Mouse (Mus musculus) hindbrain, embryonic 12.5 days (tissue): ENCODE results near the gene Jazf1. TPM values are rescaled to one million over a fixed set of nuclear protein-coding genes. Genes with fewer than 3 reads are reported as not detected.

Experiments
- ATAC-seq: fragments of 200-750 bp; cut with Nextera tagmentation; 2 replicates; pipeline ENCODE4 v1.8.0; 2017; ENCODE audit warnings: moderate TSS enrichment; ENCODE audit not compliant: low FRiP score
- H3K27ac ChIP-seq: fragments of 300-500 bp; sonication (generic); 2 replicates; pipeline ENCODE4 v1.5.1; 2016; ENCODE audit warnings: mild to moderate bottlenecking
- H3K27me3 ChIP-seq: fragments of 300-500 bp; sonication (generic); 2 replicates; pipeline ENCODE4 v1.6.1; 2016; ENCODE audit warnings: mild to moderate bottlenecking
- H3K36me3 ChIP-seq: fragments of 300-500 bp; sonication (generic); 2 replicates; pipeline ENCODE4 v1.6.1; 2016; ENCODE audit warnings: mild to moderate bottlenecking
- H3K4me1 ChIP-seq: fragments of 300-500 bp; sonication (generic); 2 replicates; pipeline ENCODE4 v1.6.1; 2016
- H3K4me2 ChIP-seq: fragments of 300-500 bp; sonication (generic); replicated peaks from 2 replicates; pipeline ENCODE4 v1.6.1; 2016; ENCODE audit warnings: mild to moderate bottlenecking
- H3K4me3 ChIP-seq: fragments of 300-500 bp; sonication (generic); 2 replicates; pipeline ENCODE4 v1.5.1; 2016; ENCODE audit warnings: mild to moderate bottlenecking
- H3K9ac ChIP-seq: fragments of 300-500 bp; sonication (generic); 2 replicates; pipeline ENCODE4 v1.6.1; 2016; ENCODE audit warnings: mild to moderate bottlenecking, moderate library complexity
- H3K9me3 ChIP-seq: fragments of 300-500 bp; sonication (generic); replicated peaks from 2 replicates; pipeline ENCODE4 v1.6.1; 2016; ENCODE audit warnings: mild to moderate bottlenecking
- WGBS: fragments of 180-500 bp; shearing (Covaris S2); methylation state at CpG from one replicate; pipeline ENCODE4 v1.1.7; 2016; 5-methylcytosine and 5-hydroxymethylcytosine counted together
- polyA plus RNA-seq: library from polyadenylated mRNA; unstranded; fragments of >200 nt; fragmentation: Nextera tagmentation; extraction: Ambion mirVana; gene quantifications from 2 replicates; pipeline ENCODE4 v1.2.1, GENCODE M21; 2016

The Jazf1 gene
- polyA plus RNA-seq, 1 experiment from 2014 or later = 15.8 TPM

GRCm38 (mm10) chr6:53045501-53045900 lies 22.9 kb downstream of the Jazf1 start:
- Histone ChIP-seq H3K4me1 (no peaks in the 10 kb centered on the region), H3K9ac (no peak overlapping the region), H3K9me3 (no peaks in the 10 kb centered on the region), H3K4me3 (no peak overlapping the region), H3K4me2 (no peak overlapping the region), H3K27ac (no peak overlapping the region), H3K27me3 (no peaks in the 10 kb centered on the region), H3K36me3 (no peaks in the 10 kb centered on the region)
- 93% methylated on average over 2 of the region's 2 CpGs for WGBS
- ATAC-seq = no peak

DNA sequence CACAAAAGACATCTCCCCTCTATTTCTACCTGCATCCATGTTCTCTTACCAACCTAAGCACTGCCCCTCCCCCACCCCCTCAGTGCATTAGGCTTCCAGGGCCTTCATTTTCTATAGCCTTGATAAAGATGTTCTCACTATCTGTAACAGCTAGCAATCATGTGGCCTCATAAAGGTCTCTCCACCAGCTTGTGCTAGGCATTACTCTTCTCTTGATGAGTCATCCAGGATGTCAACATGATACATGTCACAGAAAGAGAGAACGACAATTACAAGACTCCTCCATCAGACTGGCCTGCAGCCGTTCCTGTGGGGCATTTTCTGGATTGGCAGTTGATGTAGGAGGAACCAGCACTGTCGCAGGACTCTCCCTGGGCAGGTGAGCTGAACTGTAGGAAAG lies 30.3 kb downstream of the Jazf1 start:
- no peak overlapping the region for H3K4me2 ChIP-seq
- no peaks in the 10 kb centered on the region for H3K36me3 ChIP-seq
- WGBS = 76% methylated on average over 3 of the region's 3 CpGs
- H3K27me3 ChIP-seq = no peaks in the 10 kb centered on the region
- H3K9me3 ChIP-seq = no peaks in the 10 kb centered on the region
- no peaks in the 10 kb centered on the region for H3K4me1 ChIP-seq
- H3K4me3 ChIP-seq = no peak overlapping the region
- no peak overlapping the region for H3K9ac ChIP-seq
- no peak for ATAC-seq
- no peak overlapping the region for H3K27ac ChIP-seq

DNA sequence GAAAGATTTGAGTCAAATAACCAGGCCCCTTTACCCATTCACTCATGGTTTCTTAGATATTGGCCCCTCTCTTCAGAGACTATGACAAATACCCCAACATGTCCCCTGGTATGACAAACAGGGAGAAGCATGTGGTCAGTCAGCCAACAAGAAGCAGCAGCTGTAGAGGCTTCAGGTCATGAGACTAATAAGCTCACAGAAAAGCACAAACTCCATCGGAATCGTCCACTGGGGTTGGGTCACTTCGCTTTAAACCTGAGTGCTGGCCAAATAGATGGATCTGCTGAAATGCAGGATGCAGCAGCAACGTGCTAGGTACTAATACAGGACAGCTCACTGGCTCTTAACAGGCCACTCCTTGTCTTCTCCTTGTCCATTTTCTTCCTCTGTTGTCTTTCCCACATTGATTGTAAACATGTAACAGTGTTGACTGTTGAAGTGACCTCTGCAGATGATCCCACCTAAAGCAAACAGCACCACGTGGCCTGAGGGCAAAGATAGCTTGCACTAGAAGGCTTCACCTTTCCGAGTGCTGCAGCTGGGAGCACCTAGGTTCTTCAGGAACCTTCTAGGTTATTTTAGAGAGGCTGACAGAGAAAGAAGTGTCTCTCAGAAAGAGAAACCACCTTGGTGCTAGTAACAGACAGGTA lies 33.9 kb downstream of the Jazf1 start:
- Histone ChIP-seq H3K36me3 (no peaks in the 10 kb centered on the region), H3K9ac (no peak overlapping the region), H3K4me1 (peaks cover 3% of the 10 kb centered on the region; the same call in 1 of the 2 replicates), H3K4me3 (no peak overlapping the region), H3K27ac (no peak overlapping the region), H3K9me3 (no peaks in the 10 kb centered on the region), H3K27me3 (no peaks in the 10 kb centered on the region), H3K4me2 (no peak overlapping the region)
- 81% methylated on average over 6 of the region's 6 CpGs for WGBS
- no peak for ATAC-seq

GRCm38 (mm10) chr6:53032730-53033484 lies 35.5 kb downstream of the Jazf1 start:
- H3K4me1 ChIP-seq = peaks cover 3% of the 10 kb centered on the region; the same call in 1 of the 2 replicates
- H3K36me3 ChIP-seq = no peaks in the 10 kb centered on the region
- WGBS = 68% methylated on average over 4 of the region's 4 CpGs
- no peaks in the 10 kb centered on the region for H3K9me3 ChIP-seq
- ATAC-seq = no peak
- H3K27me3 ChIP-seq = no peaks in the 10 kb centered on the region
- H3K9ac ChIP-seq = no peak overlapping the region
- no peak overlapping the region for H3K4me2 ChIP-seq
- H3K4me3 ChIP-seq = no peak overlapping the region
- no peak overlapping the region for H3K27ac ChIP-seq

DNA sequence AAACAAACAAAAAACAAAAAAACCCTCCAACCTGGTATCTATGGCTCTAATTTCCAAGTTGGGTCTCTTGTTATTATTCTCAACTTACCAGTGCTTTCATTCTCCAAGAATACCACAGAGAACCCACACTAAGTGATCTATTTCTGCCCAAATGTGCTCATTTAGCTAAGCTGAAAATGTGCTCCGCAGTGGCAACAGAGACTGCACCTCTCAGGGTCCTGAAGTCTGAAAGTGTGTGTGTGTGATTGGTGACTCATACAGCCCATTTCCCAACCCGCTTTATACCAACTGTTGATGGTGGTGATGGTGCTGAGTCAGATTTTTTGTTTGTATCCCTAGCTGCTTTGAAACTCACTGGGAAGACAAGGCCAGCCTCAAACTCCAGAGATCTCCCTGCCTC lies 46.4 kb downstream of the Jazf1 start:
- Histone ChIP-seq H3K4me1 (no peaks in the 10 kb centered on the region), H3K4me2 (no peak overlapping the region), H3K27me3 (no peaks in the 10 kb centered on the region), H3K4me3 (no peak overlapping the region), H3K9ac (no peak overlapping the region), H3K9me3 (no peaks in the 10 kb centered on the region), H3K27ac (no peak overlapping the region), H3K36me3 (no peaks in the 10 kb centered on the region)
- ATAC-seq = no peak
- 91% methylated on average over 2 of the region's 2 CpGs for WGBS

DNA sequence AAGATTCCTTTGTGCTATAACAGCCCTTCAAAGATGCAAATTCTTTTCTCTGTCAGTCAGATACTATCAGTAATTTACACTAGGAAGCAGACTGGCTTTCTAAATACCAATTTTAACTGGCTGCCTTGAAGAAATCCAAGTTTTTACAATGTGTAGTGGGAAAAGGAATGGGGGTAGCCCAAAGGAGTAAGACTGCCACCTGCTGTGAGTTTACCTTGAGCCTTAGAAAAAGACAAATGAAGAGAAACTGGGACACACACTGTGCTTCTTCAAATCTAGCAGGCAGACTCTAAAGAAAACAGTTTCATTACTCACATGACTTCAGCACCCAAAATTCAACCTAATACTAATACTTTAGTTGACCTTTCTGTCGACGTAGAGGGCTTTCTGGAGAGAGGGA lies 47.4 kb downstream of the Jazf1 start:
- Histone ChIP-seq H3K9ac (no peak overlapping the region), H3K4me2 (no peak overlapping the region), H3K9me3 (no peaks in the 10 kb centered on the region), H3K27me3 (no peaks in the 10 kb centered on the region), H3K4me1 (no peaks in the 10 kb centered on the region), H3K27ac (no peak overlapping the region), H3K36me3 (no peaks in the 10 kb centered on the region), H3K4me3 (no peak overlapping the region)
- no peak for ATAC-seq
- WGBS = 48% methylated on average over 2 of the region's 2 CpGs

DNA sequence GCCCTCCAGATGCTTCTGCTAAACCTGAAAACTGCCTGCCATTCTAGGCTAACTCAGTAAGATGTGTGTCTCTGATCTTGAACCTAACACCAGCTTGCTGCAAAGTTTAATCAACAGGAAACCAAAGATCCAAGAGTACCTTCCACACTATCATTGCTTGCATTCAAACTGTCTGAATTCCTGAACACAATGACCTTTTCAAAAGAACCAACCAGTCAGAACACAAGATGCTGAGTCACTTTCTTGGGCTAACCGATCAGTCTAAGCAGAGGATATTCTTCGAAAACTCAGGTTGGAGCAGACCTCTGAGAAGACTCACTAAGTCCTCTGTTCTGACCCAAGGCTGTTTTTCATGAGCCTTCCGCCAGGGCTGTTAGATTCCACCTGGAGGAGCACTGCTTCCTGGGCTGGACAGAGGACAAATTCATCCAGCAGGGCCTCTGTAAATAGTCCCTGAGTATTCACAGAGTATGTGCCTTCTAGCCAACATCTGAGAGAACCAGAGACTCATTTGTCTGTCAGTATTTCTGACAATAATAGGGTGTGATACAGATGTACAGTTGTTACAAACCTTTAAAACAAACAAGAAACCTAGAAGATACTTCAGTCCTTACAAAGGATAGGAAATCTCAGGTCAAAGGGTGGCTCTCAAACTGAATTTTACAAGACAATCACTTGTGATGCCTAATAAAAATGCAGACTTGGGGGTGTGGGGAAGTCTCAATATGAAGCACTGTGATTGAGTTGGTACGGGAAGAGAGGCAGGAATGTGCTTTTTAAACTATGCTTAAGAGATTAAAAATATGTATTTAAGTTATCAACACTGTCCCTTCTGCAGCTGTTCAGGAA lies 50.9 kb downstream of the Jazf1 start:
- H3K4me2 ChIP-seq = no peak overlapping the region
- no peaks in the 10 kb centered on the region for H3K4me1 ChIP-seq
- 56% methylated on average over 4 of the region's 4 CpGs for WGBS
- H3K4me3 ChIP-seq = no peak overlapping the region
- no peaks in the 10 kb centered on the region for H3K9me3 ChIP-seq
- no peak overlapping the region for H3K27ac ChIP-seq
- no peaks in the 10 kb centered on the region for H3K27me3 ChIP-seq
- no peak for ATAC-seq
- H3K36me3 ChIP-seq = no peaks in the 10 kb centered on the region
- H3K9ac ChIP-seq = no peak overlapping the region

GRCm38 (mm10) chr6:53014460-53015455 lies 53.7 kb downstream of the Jazf1 start:
- H3K4me3 ChIP-seq = no peak overlapping the region
- no peak overlapping the region for H3K9ac ChIP-seq
- H3K4me1 ChIP-seq = no peaks in the 10 kb centered on the region
- ATAC-seq = no peak
- H3K36me3 ChIP-seq = no peaks in the 10 kb centered on the region
- no peak overlapping the region for H3K4me2 ChIP-seq
- no peaks in the 10 kb centered on the region for H3K27me3 ChIP-seq
- no peaks in the 10 kb centered on the region for H3K9me3 ChIP-seq
- H3K27ac ChIP-seq = no peak overlapping the region
- 70% methylated on average over 9 of the region's 9 CpGs for WGBS

- H3K9me3 ChIP-seq = no peaks in the 10 kb centered on the region
- H3K4me1 ChIP-seq = no peaks in the 10 kb centered on the region
- H3K9ac ChIP-seq = no peak overlapping the region
- WGBS = 89% methylated on average over 2 of the region's 2 CpGs
- H3K36me3 ChIP-seq = no peaks in the 10 kb centered on the region
- no peak overlapping the region for H3K4me2 ChIP-seq
- no peak overlapping the region for H3K4me3 ChIP-seq
- H3K27me3 ChIP-seq = no peaks in the 10 kb centered on the region
- ATAC-seq = no peak
- H3K27ac ChIP-seq = no peak overlapping the region
Measured at GRCm38 (mm10) chr6:53010286-53010685, 58.1 kb downstream of the Jazf1 start.

GRCm38 (mm10) chr6:53006032-53006431 lies 62.4 kb downstream of the Jazf1 start:
- H3K9ac ChIP-seq = no peak overlapping the region
- H3K4me2 ChIP-seq = no peak overlapping the region
- no peaks in the 10 kb centered on the region for H3K27me3 ChIP-seq
- 68% methylated on average over 3 of the region's 3 CpGs for WGBS
- no peaks in the 10 kb centered on the region for H3K9me3 ChIP-seq
- ATAC-seq = no peak
- no peaks in the 10 kb centered on the region for H3K4me1 ChIP-seq
- no peak overlapping the region for H3K27ac ChIP-seq
- H3K36me3 ChIP-seq = no peaks in the 10 kb centered on the region
- no peak overlapping the region for H3K4me3 ChIP-seq

DNA sequence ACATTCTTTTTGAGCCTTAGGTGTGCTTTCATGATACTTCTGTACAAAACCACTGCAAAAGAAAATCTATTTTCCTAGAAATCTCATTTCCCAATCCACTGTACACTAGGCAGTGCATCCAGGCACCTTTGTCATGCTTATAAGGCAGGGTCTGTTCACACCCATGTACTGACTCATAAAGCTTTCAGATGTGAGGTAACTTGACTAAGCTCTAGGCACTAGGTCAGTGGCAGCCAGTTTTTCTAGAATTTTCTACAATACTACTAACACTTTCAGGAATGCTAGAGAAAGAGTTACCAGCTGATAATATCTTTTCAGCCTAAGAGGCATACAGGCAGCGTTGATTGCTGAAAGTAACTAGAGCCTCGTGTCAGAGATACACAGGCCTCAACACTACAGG lies 62.9 kb downstream of the Jazf1 start:
- Histone ChIP-seq H3K9me3 (no peaks in the 10 kb centered on the region), H3K36me3 (no peaks in the 10 kb centered on the region), H3K27me3 (no peaks in the 10 kb centered on the region), H3K4me3 (no peak overlapping the region), H3K4me2 (no peak overlapping the region), H3K4me1 (no peaks in the 10 kb centered on the region), H3K27ac (no peak overlapping the region), H3K9ac (no peak overlapping the region)
- 79% methylated on average over 2 of the region's 2 CpGs for WGBS
- ATAC-seq = no peak
